Mouse (Mus musculus) kidney, embryonic 15.5 days (tissue): ENCODE results near the gene Ncapd3. TPM values are rescaled to one million over a fixed set of nuclear protein-coding genes. Genes with fewer than 3 reads are reported as not detected.

ENCODE experiments used
- ATAC-seq: fragments of 200-750 bp; cut with Nextera tagmentation; replicated peaks from 2 replicates; pipeline ENCODE4 v1.8.0; 2017; ENCODE audit warnings: moderate TSS enrichment; ENCODE audit not compliant: low FRiP score
- H3K27ac ChIP-seq: fragments of 300-500 bp; sonication (generic); 2 replicates; pipeline ENCODE4 v1.5.1; 2015; ENCODE audit warnings: mild to moderate bottlenecking, inconsistent platforms
- H3K27me3 ChIP-seq: fragments of 300-500 bp; sonication (generic); 2 replicates; pipeline ENCODE4 v1.6.1; 2015; ENCODE audit warnings: inconsistent platforms
- H3K36me3 ChIP-seq: fragments of 300-500 bp; sonication (generic); 2 replicates; pipeline ENCODE4 v1.6.1; 2015; ENCODE audit warnings: inconsistent platforms
- H3K4me1 ChIP-seq: fragments of 300-500 bp; sonication (generic); 2 replicates; pipeline ENCODE4 v1.6.1; 2015; ENCODE audit warnings: inconsistent platforms
- H3K4me2 ChIP-seq: fragments of 300-500 bp; sonication (generic); 2 replicates; pipeline ENCODE4 v1.6.1; 2015; ENCODE audit warnings: moderate library complexity, mild to moderate bottlenecking, inconsistent platforms
- H3K4me3 ChIP-seq: fragments of 300-500 bp; sonication (generic); replicated peaks from 2 replicates; pipeline ENCODE4 v1.5.1; 2015; ENCODE audit warnings: mild to moderate bottlenecking, inconsistent platforms
- H3K9ac ChIP-seq: fragments of 300-500 bp; sonication (generic); 2 replicates; pipeline ENCODE4 v1.6.1; 2015; ENCODE audit warnings: mild to moderate bottlenecking, inconsistent platforms
- H3K9me3 ChIP-seq: fragments of 300-500 bp; sonication (generic); replicated peaks from 2 replicates; pipeline ENCODE4 v1.6.1; 2016; ENCODE audit warnings: inconsistent platforms
- WGBS: fragments of 180-500 bp; shearing (Covaris S2); methylation state at CpG from one replicate; pipeline ENCODE4 v1.1.7; 2015; ENCODE audit warnings: mixed read lengths; 5-methylcytosine and 5-hydroxymethylcytosine counted together
- polyA plus RNA-seq: library from polyadenylated mRNA; unstranded; fragments of >200 nt; fragmentation: Nextera tagmentation; extraction: Ambion mirVana; gene quantifications from 2 replicates; pipeline ENCODE4 v1.2.1, GENCODE M21; 2015

The Ncapd3 gene
- polyA plus RNA-seq, 1 experiment from 2014 or later, result 31.0 TPM

DNA sequence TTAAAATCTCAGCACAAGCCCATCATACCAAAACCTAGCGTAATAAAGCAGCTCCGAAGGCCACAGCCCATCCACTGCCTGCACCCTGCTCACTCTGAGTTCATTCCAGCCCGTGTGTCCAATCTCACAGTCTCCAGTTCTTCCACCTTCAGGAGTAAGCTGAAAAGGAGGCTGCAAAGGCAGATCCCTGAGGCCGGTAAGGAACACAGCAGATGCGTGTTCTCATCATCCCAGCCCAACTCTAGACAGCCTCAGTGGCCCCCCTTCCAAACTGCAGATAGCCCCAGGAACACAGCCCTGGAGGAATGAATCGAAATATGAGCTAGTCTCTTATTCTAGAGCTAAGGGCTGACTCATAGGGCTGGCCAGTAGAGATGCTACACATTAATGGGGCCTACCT, 71.5 kb downstream of the Ncapd3 start:
- no peak overlapping the region for H3K4me3 ChIP-seq
- H3K36me3 ChIP-seq, result peaks cover 76% of the 10 kb centered on the region
- H3K27ac ChIP-seq, result no peak overlapping the region
- no peaks in the 10 kb centered on the region; the same call in 1 of the 2 replicates for H3K4me1 ChIP-seq
- H3K27me3 ChIP-seq, result no peaks in the 10 kb centered on the region
- H3K4me2 ChIP-seq, result no peak overlapping the region
- no peak overlapping the region for H3K9ac ChIP-seq
- 90% methylated on average over 6 of the region's 6 CpGs for WGBS
- no peaks in the 10 kb centered on the region for H3K9me3 ChIP-seq
- no peak for ATAC-seq

- 0 out of 2 replicates have a peak, but pooled peaks cover 12% of the 10 kb centered on the region for H3K4me1 ChIP-seq
- H3K4me2 ChIP-seq, result no peak overlapping the region
- no peak for ATAC-seq
- H3K9me3 ChIP-seq, result no peaks in the 10 kb centered on the region
- H3K27ac ChIP-seq, result no peak overlapping the region
- no peak overlapping the region for H3K9ac ChIP-seq
- WGBS, result 39% methylated on average over 1 of the region's 1 CpGs
- peaks cover 32% of the 10 kb centered on the region for H3K36me3 ChIP-seq
- H3K4me3 ChIP-seq, result no peak overlapping the region
- no peaks in the 10 kb centered on the region for H3K27me3 ChIP-seq
Observed at GRCm38 (mm10) chr9:27106081-27106480, 76.1 kb downstream of the Ncapd3 start.

- Histone ChIP-seq H3K27ac (peak overlapping the region; percentile 63; the same call in 1 of the 2 replicates), H3K4me1 (0 out of 2 replicates have a peak, but pooled peaks cover 12% of the 10 kb centered on the region), H3K4me2 (no peak overlapping the region), H3K9ac (no peak overlapping the region), H3K27me3 (no peaks in the 10 kb centered on the region), H3K4me3 (no peak overlapping the region), H3K9me3 (no peaks in the 10 kb centered on the region), H3K36me3 (peaks cover 9% of the 10 kb centered on the region)
- 74% methylated on average over 4 of the region's 4 CpGs for WGBS
- no peak for ATAC-seq
Observed at GRCm38 (mm10) chr9:27108451-27108850, 78.5 kb downstream of the Ncapd3 start.

GRCm38 (mm10) chr9:27109533-27110514, 79.8 kb downstream of the Ncapd3 start:
- ATAC-seq, result peak; percentile 34; the same call in 1 of the 2 replicates
- Histone ChIP-seq H3K27ac (peak overlapping the region; percentile 75), H3K4me1 (0 out of 2 replicates have a peak, but pooled peaks cover 12% of the 10 kb centered on the region), H3K4me3 (no peak overlapping the region), H3K36me3 (no peaks in the 10 kb centered on the region), H3K9me3 (no peaks in the 10 kb centered on the region), H3K27me3 (no peaks in the 10 kb centered on the region), H3K9ac (no peak overlapping the region), H3K4me2 (no peak overlapping the region)
- 75% methylated on average over 22 of the region's 22 CpGs for WGBS

DNA sequence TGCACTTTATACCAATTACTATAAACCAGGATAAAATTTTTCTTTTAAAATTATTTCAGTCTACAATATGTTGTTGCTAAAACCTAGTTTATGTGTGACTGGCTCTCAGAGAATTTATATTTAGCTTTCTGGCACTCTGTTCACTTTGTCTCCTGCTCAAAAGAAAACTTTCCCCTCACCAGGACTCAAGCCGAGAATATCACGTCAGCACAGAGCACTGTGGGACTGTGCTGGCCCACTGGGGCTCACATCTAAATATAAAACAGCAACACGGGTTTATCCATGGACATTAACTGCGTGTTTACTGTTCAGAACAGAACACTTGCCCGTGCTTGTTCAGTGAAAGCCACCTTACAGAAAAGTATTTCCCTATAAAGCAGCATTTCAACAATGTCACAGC, 80.7 kb downstream of the Ncapd3 start:
- Histone ChIP-seq H3K27ac (peak overlapping the region; percentile 75; the same call in 1 of the 2 replicates), H3K4me2 (no peak overlapping the region), H3K36me3 (no peaks in the 10 kb centered on the region), H3K4me1 (0 out of 2 replicates have a peak, but pooled peaks cover 12% of the 10 kb centered on the region), H3K4me3 (no peak overlapping the region), H3K9ac (no peak overlapping the region), H3K9me3 (no peaks in the 10 kb centered on the region), H3K27me3 (no peaks in the 10 kb centered on the region)
- 58% methylated on average over 5 of the region's 5 CpGs for WGBS
- no peak for ATAC-seq

GRCm38 (mm10) chr9:27111756-27112155, 81.8 kb downstream of the Ncapd3 start:
- Histone ChIP-seq H3K36me3 (no peaks in the 10 kb centered on the region), H3K27me3 (no peaks in the 10 kb centered on the region), H3K4me3 (no peak overlapping the region), H3K27ac (no peak overlapping the region), H3K4me1 (0 out of 2 replicates have a peak, but pooled peaks cover 12% of the 10 kb centered on the region), H3K9ac (no peak overlapping the region), H3K4me2 (no peak overlapping the region), H3K9me3 (no peaks in the 10 kb centered on the region)
- ATAC-seq, result no peak
- 90% methylated on average over 3 of the region's 3 CpGs for WGBS

DNA sequence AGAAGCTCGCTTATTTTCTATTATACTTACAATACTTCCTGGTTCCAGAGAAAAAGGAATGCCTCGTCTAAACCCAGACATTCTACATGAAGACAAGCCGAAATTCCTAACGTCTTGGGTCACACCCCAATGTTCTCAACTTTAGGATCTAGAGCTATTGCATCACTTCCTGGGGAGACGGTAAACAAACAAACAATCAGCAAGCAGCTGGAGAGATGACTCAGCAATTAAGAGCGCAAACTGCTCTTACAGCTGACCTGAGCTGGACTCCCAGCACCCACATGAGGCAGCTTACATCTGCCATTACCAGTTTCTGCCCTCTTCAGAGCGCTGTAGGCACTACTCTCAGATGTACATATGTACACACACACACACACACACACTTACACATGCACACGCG, 91.3 kb downstream of the Ncapd3 start:
- ATAC-seq, result no peak
- WGBS, result 82% methylated on average over 9 of the region's 9 CpGs
- Histone ChIP-seq H3K4me2 (no peak overlapping the region), H3K9me3 (no peaks in the 10 kb centered on the region), H3K9ac (no peak overlapping the region), H3K4me3 (no peak overlapping the region), H3K27ac (no peak overlapping the region), H3K27me3 (no peaks in the 10 kb centered on the region), H3K4me1 (0 out of 2 replicates have a peak, but pooled peaks cover 4% of the 10 kb centered on the region), H3K36me3 (no peaks in the 10 kb centered on the region)

GRCm38 (mm10) chr9:27122076-27122475, 92.1 kb downstream of the Ncapd3 start:
- Histone ChIP-seq H3K4me1 (0 out of 2 replicates have a peak, but pooled peaks cover 4% of the 10 kb centered on the region), H3K27me3 (no peaks in the 10 kb centered on the region), H3K27ac (no peak overlapping the region), H3K9ac (no peak overlapping the region), H3K4me2 (no peak overlapping the region), H3K36me3 (no peaks in the 10 kb centered on the region), H3K9me3 (no peaks in the 10 kb centered on the region), H3K4me3 (no peak overlapping the region)
- WGBS, result 93% methylated on average over 4 of the region's 4 CpGs
- ATAC-seq, result no peak

DNA sequence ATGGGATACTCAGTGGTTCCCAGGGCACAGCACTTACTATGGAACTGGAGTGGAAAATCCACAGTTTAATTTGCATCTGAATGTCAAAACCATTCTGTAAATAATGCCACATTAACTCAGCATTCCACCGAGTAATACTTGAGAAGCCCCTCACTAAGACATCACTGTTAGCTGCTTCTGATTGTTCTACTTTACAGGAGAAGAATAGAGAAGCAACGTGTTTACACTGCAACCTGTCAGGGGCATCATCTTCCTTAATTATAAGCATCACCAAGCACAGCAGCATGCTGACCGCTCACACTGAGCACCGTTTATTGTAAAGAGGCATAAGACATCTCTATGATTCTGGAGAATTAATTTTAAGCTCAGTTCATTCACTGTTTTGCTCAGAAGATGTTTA, 93.0 kb downstream of the Ncapd3 start:
- no peak for ATAC-seq
- H3K4me2 ChIP-seq, result no peak overlapping the region
- no peak overlapping the region for H3K9ac ChIP-seq
- no peaks in the 10 kb centered on the region for H3K9me3 ChIP-seq
- no peaks in the 10 kb centered on the region for H3K36me3 ChIP-seq
- H3K4me3 ChIP-seq, result no peak overlapping the region
- no peaks in the 10 kb centered on the region for H3K27me3 ChIP-seq
- H3K4me1 ChIP-seq, result 0 out of 2 replicates have a peak, but pooled peaks cover 4% of the 10 kb centered on the region
- 88% methylated on average over 4 of the region's 4 CpGs for WGBS
- no peak overlapping the region for H3K27ac ChIP-seq

GRCm38 (mm10) chr9:27123947-27124346, 94.0 kb downstream of the Ncapd3 start:
- Histone ChIP-seq H3K9me3 (no peaks in the 10 kb centered on the region), H3K27me3 (no peaks in the 10 kb centered on the region), H3K9ac (no peak overlapping the region), H3K4me1 (0 out of 2 replicates have a peak, but pooled peaks cover 8% of the 10 kb centered on the region), H3K27ac (no peak overlapping the region), H3K4me3 (no peak overlapping the region), H3K36me3 (no peaks in the 10 kb centered on the region), H3K4me2 (no peak overlapping the region)
- 75% methylated on average over 2 of the region's 2 CpGs for WGBS
- ATAC-seq, result no peak

DNA sequence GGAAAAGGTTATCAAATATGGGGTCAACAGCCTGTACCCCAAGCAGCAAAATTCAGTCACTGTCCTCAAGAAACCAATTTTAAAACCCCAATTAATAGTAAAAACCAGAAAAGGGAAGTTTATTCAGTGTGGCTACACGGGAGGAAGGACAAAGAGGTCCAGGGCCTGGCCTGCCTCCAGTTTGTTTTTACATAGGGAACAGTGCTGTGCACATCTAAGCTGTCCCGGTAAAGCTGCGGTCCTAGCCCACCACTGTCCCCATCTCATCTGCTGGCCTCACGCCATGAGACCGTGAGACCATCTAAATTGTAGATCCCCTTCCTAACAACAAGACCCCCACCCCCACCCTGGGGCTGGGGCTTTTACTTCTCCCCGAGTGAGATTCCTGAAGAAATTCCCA, 95.5 kb downstream of the Ncapd3 start:
- Histone ChIP-seq H3K9me3 (no peaks in the 10 kb centered on the region), H3K4me2 (no peak overlapping the region), H3K9ac (no peak overlapping the region), H3K27ac (no peak overlapping the region), H3K4me1 (0 out of 2 replicates have a peak, but pooled peaks cover 8% of the 10 kb centered on the region), H3K27me3 (no peaks in the 10 kb centered on the region), H3K36me3 (no peaks in the 10 kb centered on the region), H3K4me3 (no peak overlapping the region)
- ATAC-seq, result no peak
- 72% methylated on average over 6 of the region's 6 CpGs for WGBS

DNA sequence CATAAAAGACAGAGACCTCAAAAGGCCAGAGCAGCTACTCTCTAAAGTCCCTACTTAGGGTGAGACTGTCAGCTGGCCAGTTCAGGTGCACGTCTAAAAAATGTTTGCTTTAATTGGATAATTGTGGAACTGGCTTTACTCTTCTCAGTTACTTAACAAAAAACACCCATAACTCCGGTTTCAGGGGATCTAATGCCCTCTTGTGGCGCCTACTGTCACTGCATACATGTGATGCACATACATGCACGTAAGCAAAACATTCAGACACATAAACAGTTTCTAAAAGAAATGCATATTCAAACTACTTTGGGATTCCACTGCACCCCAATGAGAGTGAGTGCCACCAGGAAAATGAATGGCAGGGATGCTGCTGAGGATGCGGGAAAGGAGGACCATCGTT, 96.6 kb downstream of the Ncapd3 start:
- ATAC-seq, result no peak
- no peak overlapping the region for H3K9ac ChIP-seq
- WGBS, result 94% methylated on average over 6 of the region's 6 CpGs
- H3K27me3 ChIP-seq, result no peaks in the 10 kb centered on the region
- H3K4me2 ChIP-seq, result no peak overlapping the region
- no peaks in the 10 kb centered on the region for H3K9me3 ChIP-seq
- H3K36me3 ChIP-seq, result no peaks in the 10 kb centered on the region
- 0 out of 2 replicates have a peak, but pooled peaks cover 8% of the 10 kb centered on the region for H3K4me1 ChIP-seq
- no peak overlapping the region for H3K4me3 ChIP-seq
- no peak overlapping the region for H3K27ac ChIP-seq
